Mouse (Mus musculus) urinary bladder, postnatal 25 days (tissue): ENCODE data around the gene Jak1.
"Not testable (repeated sequence)": the region's sequence is repeated elsewhere in the genome, so short reads cannot be mapped to it uniquely, and the experiment has no call there.

ENCODE experiments used
- DNase-seq: peaks from one replicate; pipeline ENCODE4 v3.0.0; 2022; ENCODE audit warnings: low spot score

Gene Jak1

DNA sequence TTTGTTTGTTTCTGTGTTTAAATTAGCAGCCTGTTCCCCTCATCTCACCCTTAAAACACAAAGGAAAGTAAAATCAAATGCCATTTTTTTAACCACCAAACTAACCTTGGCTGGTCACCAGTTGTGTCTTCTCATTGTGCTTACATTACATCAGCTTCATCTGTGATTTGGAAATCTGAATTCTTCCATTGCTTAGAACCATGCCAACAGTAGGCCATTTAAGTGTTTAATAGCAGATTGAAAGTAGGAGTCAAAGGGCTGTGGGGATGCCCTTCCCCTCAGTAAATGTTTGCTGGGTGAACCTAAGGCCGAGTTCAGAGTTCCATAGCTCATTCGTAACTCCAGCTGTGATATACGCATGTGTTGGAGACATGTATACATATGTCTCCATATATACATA lies 10.8 kb upstream of the Jak1 start:
- DNase-seq: no peak

DNA sequence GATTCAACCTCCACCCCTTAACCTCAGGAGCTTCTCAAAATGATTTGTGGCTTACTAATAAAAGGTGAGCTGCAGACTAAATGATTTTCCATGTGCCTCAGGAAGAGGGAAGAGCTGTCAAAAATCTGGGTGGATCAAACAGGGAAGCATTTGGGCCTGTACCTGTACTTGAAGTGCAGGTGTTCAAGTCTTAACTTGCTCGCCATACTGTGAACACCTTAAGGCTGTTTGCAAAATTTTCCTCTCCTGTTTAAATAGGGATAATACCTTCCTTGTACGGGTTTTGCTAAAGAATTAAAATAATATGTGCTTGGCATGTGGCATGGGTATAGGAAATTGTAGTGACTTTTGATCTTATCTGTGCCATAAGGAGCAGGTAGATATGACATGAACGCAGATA lies 5.7 kb upstream of the Jak1 start:
- DNase-seq: no peak

- not testable (repeated sequence) for DNase-seq
These were observed 3.4 kb upstream of the Jak1 start for GRCm38 (mm10) chr4:101268506-101268905.

DNA sequence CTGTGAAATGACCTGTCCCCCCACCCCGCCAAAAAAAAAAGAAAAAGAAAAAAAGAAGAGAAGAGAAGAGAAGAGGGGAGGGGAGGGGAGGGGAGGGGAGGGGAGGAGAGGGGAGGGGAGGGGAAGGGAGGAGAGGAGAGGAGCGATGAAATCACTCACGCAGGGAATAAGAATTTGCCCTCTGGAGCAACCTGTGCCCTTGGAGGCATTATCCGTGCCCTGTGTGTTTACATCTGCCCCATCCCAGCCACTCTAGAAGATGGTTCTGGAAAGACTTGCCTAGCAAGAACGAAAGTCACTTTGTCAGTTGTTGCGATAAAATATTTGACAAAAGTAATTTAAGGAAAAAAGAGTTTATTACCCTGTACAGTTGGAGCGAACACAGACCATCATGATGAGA lies 441 bp upstream of the Jak1 start:
- DNase-seq: no peak

- no peak for DNase-seq
These were observed 928 bp downstream of the Jak1 start for GRCm38 (mm10) chr4:101263968-101264740.

DNA sequence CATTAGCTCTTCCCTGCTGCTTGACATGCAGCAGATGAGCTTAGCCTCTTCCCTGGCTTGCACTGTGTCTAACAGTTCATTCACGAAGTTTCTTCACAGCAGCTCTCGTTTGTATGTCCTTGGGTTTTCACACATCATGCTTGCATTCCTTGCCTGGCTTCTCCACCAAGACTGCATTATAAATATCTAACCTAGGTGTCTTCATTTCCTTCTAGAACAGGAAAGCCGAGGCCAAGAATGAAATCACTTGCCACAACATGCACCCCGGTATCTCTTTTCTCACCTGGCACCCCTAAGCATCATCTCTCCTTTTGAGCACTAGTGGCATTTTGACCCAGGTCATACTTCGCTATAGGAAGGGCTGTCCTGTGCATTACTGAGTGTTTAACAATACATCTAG lies 3.5 kb downstream of the Jak1 start:
- no peak for DNase-seq

GRCm38 (mm10) chr4:101260744-101261291 lies 4.3 kb downstream of the Jak1 start:
- no peak for DNase-seq

- DNase-seq: no peak
These were observed 8.4 kb downstream of the Jak1 start for GRCm38 (mm10) chr4:101256526-101257210.

DNA sequence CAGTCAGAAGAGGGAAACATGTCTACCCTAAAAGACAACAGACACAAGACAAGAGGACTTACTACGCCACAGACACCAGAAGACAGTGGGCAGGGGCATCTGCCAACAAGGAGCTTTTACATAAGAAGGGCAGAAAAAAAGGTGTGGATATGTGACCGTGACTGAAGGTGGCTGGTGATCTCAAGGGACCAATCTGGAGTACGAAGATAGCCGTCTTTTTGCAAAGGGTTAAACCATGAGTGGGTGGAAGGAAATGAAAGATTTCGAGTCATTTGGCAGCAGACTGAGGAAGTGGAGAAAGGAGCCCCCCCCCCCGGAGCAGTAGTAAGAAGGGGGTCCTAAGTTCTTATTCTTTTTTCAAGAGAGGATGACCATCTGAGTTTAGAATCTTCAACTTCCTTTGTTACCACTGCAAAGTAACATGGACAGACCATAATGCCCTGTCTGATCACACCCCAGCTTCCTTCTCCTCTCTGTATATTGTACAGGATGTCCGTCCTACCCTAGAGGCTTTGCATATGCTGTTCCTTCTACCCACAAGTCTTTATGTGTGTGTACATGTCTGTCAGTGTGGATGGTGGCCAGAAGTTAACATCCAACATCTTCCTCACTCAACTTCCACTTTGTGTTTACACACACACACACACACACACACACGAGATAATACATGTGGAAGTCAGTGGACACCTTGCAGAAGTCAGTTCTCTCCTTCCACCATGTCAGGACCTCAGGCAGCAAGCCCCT lies 10.3 kb downstream of the Jak1 start:
- no peak for DNase-seq

DNA sequence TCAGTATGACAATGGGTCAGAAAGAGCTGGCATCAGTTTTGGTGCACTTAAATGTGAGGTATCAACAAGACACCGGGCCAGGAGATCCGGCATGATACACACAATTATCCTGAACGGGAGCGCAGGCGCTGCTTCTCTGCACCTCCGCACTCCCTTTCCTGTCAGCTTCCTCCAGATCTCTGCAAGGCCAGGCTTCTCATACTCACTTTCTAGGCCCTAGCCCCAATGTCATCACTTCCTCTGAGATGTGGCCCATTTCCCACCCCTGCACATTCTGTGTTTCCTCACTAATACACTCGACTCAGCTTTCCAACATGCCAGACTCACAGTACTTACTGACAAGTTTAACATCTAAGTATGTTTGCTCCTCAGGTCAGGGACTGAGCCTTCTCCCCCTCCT lies 11.1 kb downstream of the Jak1 start:
- DNase-seq: no peak

DNA sequence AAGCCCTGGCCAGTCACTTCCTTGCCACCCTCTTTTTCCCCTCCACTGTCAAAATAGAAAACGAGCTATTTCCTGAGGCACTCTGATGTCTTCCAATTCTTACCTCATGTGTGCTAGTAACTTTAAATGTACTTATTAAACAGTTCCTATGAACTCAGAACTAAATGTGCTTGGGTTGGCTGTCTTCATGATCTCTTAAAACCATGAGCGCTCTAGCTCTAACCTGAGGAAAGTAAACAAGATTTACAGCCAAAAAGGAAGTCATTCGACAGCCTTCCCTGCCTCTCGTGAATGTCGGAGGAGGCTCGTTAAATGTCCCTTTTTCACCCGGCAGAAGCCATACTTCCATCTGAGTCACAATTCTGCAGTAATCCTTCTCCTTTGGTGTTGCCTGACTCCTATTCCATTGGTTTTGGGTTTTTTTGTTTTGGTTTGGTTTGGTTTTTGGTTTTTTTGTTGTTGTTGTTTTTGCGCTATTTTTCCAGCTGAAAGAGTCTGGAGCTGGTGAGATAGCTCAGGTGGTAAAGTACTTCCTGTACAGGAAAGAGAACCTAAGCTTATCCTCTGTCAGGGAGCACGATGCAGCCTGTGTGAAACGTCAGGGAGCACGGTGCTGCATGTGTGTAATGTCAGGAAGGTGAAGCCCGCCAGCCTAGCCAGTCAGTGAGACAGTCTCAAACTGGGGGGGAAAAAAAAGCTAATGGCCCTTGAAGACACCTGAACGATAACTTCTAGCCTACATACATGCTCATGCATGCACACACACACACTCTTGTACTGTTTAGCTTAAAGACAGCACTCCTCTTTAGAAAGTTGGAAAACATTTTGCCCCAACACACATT lies 12.1 kb downstream of the Jak1 start:
- DNase-seq: no peak

GRCm38 (mm10) chr4:101252016-101252415 lies 13.1 kb downstream of the Jak1 start:
- no peak for DNase-seq

DNA sequence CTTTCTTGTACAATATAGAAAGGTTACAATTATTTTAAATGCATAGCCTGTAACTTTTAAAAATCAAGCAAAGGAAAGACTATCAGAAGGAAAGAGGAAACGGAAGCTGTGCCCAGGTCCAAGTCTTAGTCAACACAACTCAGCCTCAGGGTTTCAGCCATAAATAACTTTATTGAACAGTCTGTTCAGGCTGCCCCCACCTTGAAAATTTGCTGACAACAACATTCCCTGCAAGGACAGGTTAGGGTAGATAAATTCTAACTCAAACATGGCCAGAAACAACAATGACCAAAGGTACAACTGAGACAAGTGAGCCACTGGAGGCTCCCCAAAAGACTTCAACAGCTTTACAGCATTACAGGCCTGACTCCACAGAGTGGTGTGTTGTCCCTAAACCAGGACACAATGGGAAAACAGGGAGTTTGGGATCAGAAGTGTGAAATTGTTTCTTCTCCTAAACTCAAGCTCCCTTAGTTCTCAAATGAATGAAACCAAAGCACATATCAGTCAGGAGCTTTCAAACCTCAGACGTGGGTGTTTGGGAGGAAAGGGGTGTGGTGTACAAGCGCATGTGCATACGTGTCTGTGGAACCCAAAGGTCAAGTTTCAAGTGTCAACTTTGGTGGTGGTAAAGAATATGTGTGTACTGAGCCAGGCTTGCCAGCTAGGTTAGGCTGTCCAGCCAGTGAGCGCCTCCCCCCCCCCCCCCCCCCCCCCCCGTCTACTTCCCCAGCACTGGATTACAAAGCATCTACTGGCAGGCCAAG lies 14.9 kb downstream of the Jak1 start:
- DNase-seq: no peak

DNA sequence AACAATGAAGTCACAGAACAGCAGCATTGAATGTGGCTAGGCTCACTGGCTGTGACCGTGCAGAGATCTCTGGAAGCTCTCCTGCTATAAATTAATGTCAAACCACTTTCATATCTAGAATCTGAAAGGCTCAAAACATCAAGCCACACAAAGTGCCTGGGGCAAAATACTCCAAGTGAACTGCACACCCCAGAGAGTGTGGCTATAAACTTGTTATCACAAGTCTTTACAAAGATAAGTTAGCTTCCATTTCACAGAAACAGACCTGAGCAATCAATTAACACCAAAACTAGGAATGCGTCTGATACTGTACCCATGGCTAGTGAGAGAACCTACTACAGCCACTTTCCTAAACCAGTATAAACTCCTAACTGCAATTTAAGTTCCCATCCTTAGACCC lies 17.7 kb downstream of the Jak1 start:
- DNase-seq: no peak

DNA sequence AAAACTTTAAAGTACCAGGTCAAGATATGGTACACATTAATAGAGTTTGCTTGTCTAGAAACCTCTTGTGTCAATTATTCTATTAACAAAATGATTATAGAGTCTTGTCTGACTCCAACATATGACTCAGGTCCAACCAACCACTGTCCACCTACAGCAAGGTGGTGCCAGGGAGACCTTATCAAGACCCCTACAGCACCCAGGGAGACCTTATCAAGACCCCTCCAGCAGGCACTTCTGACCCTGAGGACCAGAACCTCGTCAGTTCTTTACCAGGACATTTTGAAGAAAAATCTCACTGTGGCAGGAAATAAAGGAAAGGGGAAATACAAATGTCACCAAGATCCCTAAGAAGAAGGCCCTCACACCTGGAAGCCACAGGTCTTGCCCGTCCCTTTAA lies 18.5 kb downstream of the Jak1 start:
- no peak for DNase-seq

DNA sequence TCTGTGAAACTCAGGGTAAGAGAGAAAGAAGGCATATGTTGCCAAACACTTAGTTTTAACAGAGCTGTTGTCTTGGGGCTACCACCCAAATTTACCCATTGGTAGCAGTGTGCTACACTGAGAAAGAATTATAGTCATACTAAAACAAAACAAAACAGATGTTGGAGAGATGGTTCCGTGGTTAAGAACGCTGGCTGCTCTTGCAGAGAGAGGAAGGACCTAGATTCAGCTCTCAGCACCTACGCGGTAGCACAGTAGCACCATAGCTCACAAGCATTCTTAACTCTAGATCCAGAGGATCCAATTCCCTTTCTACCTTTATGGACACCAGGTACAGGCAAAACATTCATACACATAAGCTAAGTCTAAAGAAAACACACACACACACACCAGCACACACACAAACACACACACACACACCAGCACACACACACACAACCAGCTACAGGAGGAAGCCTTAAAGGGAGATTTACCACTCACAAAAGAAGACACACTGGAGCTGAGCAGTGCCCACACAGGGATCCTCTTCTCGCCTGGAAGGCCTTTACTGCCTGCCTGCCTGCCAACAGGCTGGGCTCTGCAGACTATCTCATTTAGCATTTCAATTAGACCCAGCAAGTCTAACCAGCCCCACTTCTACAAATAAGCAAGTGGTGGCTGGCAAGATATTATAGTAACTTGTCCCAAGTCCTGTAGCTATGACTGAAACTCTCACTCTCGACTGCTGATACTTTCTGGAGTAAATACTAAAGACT lies 20.6 kb downstream of the Jak1 start:
- DNase-seq: no peak

GRCm38 (mm10) chr4:101240875-101241173 lies 24.3 kb downstream of the Jak1 start:
- DNase-seq: no peak

DNA sequence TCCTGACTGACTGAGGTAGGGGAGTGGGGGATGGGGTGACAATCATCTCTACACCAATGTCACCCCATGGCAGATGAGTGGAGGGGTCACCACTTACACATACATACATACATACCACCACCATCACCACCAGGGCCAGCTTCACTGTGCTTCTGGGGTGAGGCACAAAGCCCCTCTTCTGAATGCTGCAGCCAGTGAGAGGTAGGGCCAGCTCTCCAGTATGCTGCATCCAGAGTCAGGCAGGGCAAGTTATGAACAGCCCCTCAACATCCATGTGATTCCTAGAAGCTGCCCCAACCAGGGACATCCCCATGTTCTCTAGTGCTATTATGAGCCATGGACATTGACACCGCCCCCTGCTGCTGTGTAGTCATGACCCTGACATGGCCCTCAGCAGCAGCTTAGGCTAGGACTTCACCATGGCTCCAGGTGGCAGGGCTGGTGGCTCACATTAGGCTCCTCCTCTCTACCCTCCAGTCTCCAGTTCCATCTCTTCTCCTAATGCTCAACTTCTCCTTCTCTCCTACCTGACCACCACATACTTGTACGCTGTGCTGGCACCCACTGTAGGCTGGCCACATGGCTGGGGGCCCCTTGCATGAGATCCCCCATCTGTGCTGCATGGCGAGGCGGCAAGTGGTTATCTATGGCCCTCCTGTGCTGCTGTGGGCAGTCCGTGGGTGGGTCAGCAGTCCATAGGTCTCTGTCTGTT lies 24.8 kb downstream of the Jak1 start:
- no peak for DNase-seq

DNA sequence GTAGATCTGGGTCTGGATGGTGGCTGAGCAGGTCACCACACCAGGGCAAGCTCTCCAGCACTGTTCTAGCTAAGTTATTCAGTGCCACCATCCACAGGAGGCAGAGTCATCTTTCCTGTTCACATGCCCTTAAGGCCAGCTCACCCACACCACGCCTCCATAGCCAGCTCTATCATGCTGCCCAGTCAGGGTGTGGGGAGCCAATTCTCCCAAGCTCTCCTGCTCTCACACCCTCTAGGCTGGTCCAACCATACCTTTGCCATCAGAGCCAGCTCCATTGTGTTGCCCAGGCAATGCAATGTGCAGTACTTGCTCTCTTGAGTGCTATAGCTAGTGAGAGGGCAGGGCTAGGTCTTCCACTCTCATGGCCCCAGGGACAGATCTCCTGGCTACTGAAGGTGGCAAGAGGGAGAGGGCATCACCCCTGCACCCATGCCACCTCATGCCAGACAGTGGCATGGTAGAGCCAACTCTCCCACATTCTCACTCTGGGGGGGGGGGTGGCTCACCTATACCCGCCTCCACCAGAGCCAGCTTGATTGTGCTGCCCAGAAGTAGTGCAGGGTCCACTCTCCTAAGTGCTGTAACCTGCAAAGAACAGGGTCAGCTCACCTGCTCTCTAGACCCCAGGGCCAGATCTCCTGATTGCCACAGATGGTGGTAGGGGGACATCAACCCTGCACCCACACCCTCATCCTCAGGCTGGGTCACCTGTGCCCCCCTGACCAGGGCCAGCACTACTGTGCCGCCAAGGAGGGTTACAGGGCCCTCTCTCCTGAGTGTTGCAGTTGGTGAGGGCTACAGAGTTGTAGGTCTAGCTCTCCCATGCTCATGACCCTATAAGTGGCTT lies 25.5 kb downstream of the Jak1 start:
- no peak for DNase-seq
